Mouse (Mus musculus) layer of hippocampus, postnatal 14 days (tissue): ENCODE measurements around the gene Phldb2. TPM values are rescaled to one million over a fixed set of nuclear protein-coding genes. Genes with fewer than 3 reads are reported as not detected.
A peak's percentile ranks its signal among the peaks of the same experiment; 100 is the strongest.

Experiments used
- DNase-seq, 2 experiments: peaks; one replicate each; pipeline ENCODE4 v3.0.0; 2021 to 2022; ENCODE audit warnings: low spot score in 2 of 2, mixed read lengths in 1 of 2
- total RNA-seq, 2 experiments: library from RNA; stranded (reverse); gene quantifications; 2 replicates each; pipeline ENCODE4 v1.2.3; 2021

Gene Phldb2
- total RNA-seq, 2 experiments from 2014 or later = 6.2 to 7.8 TPM

DNA sequence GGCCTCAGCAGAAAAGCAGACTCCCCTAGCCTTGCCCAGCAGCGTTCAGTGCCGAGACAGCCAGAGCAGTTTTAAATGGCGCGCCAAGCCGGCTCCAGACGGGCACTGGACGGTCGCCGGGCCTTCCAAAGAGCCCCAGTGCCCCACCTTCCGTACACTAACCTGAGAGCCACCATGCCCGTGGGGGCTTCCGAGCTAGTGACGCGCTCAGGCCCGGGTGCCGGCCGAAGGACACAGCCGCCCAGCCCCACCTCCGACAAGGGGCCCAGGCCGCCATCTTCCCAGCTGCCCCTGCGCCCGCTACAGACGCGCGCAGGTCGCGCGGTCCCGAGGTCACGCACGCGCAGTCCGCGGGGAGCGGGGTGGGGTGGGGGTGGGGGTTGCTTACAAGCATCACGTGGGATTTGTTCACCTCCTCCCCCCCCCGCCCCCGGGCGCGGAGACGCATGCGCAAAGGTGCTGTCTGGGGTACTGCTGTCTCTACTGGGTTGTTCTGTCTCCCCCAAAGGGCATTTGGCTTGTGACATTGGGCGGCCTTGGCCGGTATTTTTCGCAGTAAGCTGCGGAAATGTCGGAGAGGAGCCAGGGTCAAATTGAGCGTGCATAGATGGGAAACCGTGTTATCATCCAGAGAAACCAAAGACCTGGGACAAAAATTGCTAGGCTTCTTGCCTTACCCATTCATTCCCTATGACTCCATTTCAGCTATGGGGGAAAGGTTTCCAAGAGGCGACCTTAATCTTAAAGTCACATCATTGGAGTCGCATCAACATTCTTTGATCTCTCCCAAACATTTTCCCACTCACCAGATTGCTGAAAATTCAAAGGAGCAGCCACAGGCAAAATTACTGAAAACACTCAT is 210.6 kb downstream of the Phldb2 start, which contains the start of gene Abhd10:
Abhd10 (minus strand) TSS at position 341 of the 862 bp plus-strand sequence.
- DNase-seq = peak; percentile 96 to 97

DNA sequence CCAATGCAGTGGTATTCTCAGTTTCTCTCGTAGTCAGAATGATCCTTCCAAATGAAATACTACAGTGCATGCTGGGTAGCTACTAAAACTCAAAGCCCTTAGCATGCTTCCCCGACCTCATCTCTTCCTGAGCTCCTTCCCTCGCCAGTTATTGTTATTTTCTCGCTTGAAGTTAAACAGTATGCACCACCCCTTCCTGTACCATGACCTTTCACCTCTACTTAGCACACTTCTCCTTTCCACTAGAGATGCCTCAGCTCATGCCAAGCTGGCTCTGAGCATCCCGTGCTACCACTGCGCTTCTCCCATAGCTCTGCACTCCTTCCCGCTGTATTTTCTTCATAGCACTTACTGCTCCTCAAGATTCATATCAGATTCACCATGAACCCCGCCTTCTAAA is 215.5 kb downstream of the Phldb2 start:
- no peak for DNase-seq

DNA sequence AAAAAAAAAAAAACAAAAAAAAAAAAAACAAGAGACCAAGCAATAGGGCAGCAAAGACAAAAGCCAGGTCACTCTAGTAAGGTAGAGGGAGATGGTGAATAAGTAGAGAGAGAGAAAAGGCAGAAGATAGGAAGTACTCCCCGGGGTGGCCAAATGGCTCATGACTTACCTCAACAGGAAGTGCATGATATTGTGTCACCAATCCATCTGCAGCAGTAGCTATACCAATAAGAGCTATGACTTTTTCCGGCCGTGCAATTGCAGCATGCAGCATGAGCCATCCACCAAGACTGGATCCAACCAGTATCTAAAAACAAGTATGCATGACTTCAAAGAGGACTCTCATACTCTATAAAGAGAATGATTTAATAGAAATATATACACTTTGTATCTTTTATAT is 216.7 kb downstream of the Phldb2 start:
- DNase-seq = no peak

DNA sequence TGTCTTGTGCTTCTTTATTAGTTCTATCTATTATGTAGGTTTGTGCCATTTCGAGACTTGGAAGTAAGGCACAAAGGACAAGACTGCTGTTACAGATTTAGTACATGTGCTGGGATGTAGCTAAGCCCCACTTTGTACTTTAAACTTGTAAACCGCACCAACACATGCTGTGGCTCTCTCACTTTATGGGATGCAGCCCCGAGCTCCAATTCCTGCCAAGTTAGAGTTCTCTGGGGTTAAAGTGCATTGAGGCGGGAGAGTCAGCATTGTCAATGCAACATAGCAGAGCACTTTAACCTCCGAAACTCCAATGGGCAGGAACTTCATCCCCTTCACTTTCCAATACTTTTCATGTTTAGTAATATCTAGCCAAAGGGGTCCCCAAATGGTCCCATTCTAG is 224.2 kb downstream of the Phldb2 start:
- DNase-seq = no peak

DNA sequence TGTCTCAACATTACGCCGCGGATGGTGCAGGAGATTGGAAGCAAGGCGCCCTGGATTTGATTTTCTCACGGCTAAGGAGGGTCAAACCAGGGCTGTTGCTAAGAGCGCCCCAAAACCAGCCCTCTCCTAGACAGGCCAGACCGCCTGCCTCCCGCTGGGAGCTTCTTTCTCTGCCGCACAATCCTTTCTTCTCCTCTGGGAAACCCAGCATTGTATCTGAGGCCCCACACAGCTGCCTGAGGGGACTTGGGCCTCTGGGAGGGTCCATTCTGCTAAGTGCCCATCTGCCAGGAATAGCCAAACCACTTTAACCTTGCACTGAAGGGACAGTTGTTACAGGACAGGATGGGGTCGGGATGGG is 228.7 kb downstream of the Phldb2 start:
- DNase-seq = no peak

DNA sequence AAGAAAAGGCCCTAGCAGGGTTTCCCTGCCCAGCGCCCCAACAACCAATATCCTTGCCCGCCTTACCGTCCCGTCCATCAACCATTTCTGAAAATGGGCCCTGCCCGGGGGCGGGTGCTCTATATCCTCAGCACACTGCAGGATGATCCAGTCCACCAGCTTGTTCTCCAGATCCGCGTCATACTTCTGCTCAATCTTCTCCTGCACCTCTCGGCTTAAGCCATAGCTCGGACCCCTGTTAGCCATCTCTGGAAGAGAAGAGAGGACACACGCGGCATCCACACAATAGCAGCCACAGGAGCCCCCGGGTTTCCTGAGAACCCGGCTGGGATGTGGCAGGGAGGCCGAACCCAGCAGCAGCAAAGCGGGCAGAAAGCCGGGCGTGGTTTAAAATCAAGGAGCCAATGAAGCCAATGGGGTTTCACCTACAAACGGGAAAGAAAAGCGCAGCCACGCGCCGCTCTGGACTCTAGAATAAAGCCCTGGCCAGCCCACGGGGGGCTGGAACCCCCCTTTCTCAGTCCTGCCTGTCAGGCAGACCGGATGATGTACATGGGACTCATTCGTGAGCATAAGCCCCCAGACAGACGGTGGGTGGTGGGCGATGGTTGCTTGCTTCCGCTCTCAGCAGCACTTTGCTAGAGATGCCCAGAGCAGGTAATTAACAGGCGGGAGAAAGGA is 229.2 kb downstream of the Phldb2 start, which contains the start of gene Tagln3:
Tagln3 (minus strand) TSS at position 548 of the 681 bp plus-strand sequence.
- peak; percentile 77 to 85 for DNase-seq

DNA sequence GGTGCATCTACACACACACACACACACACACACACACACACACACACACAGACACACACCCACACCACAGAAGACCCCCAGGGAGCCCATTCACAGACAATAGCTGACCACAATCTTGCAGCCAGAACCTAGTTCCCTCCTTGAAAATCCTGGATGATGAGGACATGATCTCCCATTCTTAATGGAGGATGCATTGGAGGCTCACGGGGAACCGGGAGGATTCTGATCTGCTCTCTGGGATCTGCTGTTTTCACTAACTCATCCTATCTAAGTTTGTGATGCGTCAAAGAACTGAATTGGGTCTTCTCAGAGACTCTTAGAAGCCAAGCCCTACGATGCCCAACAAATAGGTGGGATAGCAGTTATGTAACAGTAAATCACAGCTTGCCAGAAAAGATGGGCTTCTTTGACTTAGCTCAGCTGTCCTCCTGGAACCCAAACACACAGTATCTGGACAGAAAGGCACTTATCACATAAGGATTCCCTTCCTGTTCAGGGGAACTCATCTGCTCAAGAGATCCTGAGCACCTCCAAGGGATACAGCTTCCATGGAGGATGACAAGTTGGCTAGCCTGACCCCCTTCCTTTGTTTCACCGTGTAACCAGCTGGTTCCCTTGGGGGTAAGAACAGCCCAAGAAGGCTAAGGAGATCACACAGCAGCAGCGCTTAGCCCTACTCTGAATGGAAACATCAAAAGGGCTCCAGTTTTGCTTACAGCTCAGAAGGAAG is 230.1 kb downstream of the Phldb2 start:
- DNase-seq = peak in 1 of 2 experiments; percentile 47

DNA sequence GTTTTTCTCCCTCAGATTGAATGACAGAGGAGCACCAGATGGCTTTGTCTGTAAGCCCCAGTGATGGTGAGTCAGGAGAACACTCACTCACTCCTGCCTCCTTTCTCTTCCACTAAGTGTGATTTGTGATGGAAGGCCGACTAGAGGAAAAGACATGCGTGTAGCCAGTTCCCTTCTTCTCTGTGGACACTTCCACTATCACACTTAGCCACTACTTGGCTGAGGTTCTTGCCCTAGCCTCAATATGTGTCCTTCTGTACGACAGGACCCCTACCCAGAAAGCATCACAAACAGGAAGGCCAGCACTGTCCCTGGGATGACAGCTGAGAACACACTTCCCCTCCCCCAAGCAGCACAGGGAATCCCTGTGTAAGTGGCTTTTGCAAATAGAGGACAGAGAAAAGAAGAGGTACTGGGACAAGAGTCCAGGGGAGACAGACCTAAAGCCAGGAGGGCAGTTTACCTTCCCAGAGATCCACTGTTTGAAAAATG is 230.9 kb downstream of the Phldb2 start:
- peak in 1 of 2 experiments; percentile 60 for DNase-seq

DNA sequence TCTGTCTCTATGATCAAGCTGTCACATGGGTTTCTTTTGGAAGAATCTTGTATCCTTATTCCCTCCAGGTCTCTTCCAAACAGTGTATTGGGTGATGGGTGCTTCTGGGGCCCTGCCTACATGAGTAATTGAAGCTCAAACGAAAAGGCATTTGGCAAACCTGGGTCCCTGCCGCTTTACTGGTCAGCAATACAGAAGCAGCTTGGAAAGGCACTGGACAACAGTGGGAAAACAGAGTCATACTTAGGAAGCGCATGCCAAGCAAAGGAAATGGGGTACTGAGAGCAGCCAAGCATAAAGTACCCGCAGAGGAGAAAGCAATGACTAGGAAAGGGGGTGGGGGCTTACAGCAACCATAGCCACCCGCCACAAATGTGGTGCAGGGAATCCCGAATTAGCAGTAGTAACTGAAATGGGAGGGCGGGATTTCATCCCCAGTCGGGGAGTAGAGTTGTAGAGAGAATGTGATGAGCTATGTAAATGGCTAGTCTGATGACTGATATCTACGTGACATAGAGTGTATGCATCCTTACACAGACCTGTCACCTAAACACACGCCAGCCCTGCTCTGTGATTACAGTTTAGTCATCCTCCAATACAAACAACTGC is 233.3 kb downstream of the Phldb2 start:
- no peak for DNase-seq

DNA sequence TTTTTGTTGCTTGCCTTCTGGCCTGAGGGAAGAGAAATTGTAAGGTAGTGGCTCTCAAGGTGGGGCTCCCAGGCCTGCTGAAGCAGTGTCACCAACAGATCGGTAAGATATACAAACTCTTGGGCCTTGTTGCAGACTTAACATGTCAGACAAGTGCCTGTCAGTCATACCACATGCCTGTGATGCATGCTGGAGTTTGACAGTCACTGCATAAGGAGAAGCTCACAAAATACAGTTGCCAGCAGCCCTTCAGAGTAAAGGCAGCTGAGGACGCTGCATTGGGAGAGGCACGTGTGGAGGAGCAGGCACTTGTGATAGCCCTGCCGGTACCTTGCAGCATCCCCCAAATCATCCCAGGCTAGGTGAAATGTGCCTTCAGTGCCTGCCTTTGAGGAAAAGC is 235.1 kb downstream of the Phldb2 start:
- DNase-seq = no peak

DNA sequence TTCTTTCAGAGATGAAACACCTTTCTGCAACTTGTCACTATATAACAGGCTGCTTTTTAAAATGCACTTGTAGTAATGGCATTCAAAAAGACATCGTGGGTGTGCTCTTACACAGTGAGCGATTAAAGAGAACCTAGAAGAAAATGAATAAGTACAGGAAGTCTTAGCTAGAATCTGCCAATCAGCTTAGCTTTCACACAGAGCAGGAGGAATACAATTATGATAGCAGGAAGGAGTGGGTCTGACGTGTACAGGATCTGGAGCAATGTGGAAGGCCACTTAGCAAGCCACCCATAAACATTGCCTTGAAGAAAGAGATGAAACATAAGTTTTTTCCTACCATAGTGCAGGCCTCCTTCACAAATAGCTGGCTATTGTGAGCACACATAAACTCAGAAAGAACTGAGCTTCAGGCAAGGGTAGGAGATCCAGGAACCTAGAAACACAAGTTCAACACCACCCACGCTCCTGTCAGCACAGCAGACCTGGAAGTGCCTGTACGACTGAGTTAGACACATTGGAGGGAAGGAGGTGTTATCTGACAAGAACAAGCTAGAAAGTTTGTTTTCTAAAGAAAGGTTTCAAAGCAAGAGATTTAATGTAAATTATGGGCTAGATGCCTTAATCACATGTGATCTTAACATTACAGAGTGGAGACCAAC is 238.8 kb downstream of the Phldb2 start:
- DNase-seq = no peak

DNA sequence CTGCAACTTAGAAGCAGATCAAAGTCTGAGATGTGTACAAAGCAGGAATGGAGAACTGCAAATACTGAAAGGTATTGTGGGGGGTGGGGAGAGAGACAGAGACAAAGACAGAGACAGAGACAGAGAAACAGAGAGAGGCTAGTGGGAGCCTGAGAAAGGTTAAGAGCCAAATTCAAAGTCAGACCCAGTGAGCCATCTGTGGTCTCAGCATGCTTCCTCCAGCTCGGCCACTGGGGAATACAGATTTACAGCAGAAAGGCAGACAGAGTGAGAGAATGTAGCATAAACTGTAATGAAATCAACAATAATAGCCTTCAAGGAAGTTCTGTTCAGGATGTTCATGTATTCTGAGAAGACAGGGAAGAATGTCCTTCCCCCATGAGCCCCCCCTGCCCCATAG is 239.5 kb downstream of the Phldb2 start:
- no peak for DNase-seq

DNA sequence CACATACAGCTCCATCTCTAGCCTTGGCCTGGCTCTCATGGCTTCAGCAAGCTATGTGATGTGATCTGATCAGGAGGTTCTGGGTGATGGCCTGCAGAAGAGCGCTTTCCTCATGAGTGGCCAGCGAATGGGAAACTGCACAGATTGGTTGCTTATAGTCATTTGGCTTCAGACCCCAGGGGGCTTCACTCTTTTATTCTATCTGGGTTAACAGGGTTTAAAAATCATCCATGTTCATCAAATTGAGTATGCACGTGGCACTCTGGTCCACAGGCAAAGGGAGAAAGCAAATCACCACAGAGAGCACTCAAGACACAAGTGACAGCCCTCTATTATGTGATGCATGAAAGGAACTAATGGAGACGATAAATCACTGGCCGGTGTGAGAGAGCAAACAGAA is 240.1 kb downstream of the Phldb2 start:
- no peak for DNase-seq

DNA sequence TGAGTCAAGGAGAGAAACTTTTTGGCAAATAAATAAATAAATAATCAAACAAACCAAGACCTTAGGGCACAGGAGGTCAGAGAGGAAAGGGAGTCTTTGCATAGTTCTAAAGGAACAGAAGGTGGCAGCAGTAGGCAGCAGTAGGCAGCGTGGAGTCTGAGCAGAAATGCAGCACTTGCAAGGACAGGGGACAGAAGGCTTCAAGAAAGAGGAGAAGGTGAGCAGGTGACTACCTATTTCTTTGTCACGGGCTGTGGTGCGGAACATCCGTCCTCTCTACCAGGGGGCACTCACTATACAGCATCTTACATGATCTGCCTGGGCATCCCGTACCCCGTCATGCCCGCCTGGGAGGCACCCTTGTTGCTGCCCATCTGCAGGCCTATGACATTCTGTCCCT is 242.1 kb downstream of the Phldb2 start:
- no peak for DNase-seq

DNA sequence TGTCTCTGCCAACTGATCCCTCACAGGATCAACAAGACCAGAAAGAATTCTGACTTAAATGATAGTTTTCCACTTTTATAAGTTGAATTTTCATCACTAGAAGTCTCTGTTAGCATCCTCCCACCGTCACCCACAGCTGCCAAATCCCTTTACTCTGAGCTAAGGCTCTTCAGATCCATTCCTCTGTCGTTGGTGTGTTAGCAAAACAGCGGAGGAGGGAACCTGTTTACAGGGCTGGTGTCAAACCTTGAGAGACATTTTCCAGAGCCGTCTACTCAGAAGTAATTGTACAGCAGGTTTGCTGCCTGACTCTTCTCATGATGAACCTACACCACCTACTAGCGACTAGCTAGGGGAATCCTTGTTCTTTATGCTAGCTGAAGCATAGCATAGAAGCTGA is 254.1 kb downstream of the Phldb2 start:
- DNase-seq = no peak

DNA sequence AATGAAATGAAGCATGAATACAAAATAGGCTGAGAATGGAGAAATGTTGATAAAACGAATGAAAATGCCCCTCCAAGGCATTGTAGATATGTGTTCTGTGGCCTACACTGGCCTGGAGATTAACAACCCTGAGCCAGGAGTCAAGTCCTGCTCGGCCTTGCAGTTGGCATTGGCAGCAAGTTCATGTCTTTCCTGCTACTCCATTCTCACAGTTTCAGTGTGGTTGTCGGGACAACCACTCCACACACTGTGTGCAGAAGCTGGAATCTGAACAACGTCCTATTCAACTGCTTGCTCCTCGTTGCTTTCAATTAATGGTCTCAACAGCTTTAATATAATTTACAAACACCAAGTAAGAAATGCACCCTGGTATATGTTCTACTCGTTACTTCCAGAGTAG is 255.4 kb downstream of the Phldb2 start:
- DNase-seq = peak in 1 of 2 experiments; percentile 41
